Mouse (Mus musculus): ENCODE results near the gene Slc16a8. TPM values are rescaled to one million over a fixed set of nuclear protein-coding genes. Genes with fewer than 3 reads are reported as not detected.

The Slc16a8 gene
- polyA plus RNA-seq, 1 experiment from 2014 or later, result 0.60 TPM

DNA sequence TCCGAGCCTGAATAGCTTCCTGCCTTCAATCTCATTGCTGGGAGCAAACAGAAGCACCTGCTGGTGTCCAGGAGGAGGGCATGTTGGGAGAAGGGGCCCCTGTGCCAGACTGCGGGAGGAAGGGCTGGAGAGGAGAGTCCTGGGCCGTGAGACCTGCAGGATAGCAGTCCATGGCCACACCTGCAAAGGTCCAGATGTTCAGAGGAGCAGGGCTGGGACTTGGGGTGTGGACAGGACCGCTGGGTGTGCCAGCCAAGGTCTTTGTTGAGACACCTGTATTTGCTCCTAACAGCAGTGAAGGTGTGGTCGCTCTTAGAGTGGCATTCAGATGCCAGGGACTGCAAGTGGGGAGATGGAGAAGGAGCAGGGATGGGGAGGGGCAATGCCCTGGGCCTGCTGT, 27.9 kb upstream of the Slc16a8 start:
- Histone ChIP-seq H3K27me3 (no peaks in the 10 kb centered on the region), H3K4me1 (replicated peaks) (peaks cover 10% of the 10 kb centered on the region), H3K4me3 (no peak overlapping the region), H3K4me2 (no peak overlapping the region), H3K27ac (no peak overlapping the region), H3K36me3 (no peaks in the 10 kb centered on the region), H3K9ac (no peak overlapping the region), H3K9me3 (replicated peaks) (no peaks in the 10 kb centered on the region)
- WGBS, result 77% methylated on average over 5 of the region's 5 CpGs
- ATAC-seq (replicated peaks; ENCODE audit: insufficient number of reproducible peaks, insufficient read depth, low FRiP score, low read depth), result no peak

DNA sequence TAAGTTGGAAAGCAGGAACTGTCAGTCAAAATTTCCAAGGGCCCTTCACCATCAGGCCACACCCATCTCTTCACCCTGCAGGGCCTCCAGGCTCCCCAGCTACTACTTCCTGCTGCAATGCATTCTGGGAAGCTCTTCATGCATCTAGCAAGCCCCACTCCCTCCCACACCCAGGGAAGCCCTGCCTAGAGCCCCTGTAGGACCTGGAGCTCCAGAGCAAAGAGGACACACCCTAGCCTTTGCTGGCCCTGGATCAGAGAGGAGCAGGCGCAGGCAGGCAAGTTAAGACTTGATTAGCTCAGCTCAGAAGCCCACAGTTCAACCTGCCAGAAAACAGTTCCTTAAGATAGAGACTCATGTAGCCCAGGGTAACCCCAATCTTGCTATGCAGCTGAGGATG, 26.8 kb upstream of the Slc16a8 start:
- no peak overlapping the region for H3K27ac ChIP-seq
- ATAC-seq (replicated peaks; ENCODE audit: insufficient number of reproducible peaks, insufficient read depth, low FRiP score, low read depth), result no peak
- no peak overlapping the region for H3K9ac ChIP-seq
- H3K9me3 ChIP-seq (replicated peaks), result no peaks in the 10 kb centered on the region
- no peak overlapping the region for H3K4me2 ChIP-seq
- no peak overlapping the region for H3K4me3 ChIP-seq
- H3K27me3 ChIP-seq, result no peaks in the 10 kb centered on the region
- no peaks in the 10 kb centered on the region for H3K36me3 ChIP-seq
- 70% methylated on average over 1 of the region's 1 CpGs for WGBS
- peaks cover 10% of the 10 kb centered on the region for H3K4me1 ChIP-seq (replicated peaks)

DNA sequence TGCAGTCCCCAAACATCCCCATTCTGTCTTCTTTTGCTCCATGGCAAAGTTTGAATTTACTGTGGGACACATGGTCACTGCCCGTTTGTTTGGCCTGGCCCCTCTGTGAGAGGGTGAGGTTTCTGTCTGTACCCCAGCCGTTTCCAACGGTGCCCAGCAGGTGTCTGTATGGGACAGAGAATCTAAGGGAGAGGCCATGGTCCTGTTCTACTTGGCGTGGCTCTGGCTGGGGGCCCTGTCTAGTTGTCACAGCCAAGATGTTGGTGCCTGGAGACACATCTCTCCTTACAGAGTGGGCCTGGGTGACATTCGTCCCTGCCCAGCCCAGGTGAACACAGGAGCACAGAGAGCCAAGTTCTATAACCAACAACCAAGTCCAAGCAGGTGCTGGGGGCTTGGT, 26.3 kb upstream of the Slc16a8 start:
- no peaks in the 10 kb centered on the region for H3K36me3 ChIP-seq
- no peak overlapping the region for H3K4me2 ChIP-seq
- H3K4me1 ChIP-seq (replicated peaks), result peaks cover 10% of the 10 kb centered on the region
- WGBS, result 36% methylated on average over 5 of the region's 5 CpGs
- no peak overlapping the region for H3K27ac ChIP-seq
- no peaks in the 10 kb centered on the region for H3K27me3 ChIP-seq
- H3K9me3 ChIP-seq (replicated peaks), result no peaks in the 10 kb centered on the region
- ATAC-seq (replicated peaks; ENCODE audit: insufficient number of reproducible peaks, insufficient read depth, low FRiP score, low read depth), result peak; percentile 28; the same call in 1 of the 2 replicates
- H3K9ac ChIP-seq, result no peak overlapping the region
- H3K4me3 ChIP-seq, result no peak overlapping the region

DNA sequence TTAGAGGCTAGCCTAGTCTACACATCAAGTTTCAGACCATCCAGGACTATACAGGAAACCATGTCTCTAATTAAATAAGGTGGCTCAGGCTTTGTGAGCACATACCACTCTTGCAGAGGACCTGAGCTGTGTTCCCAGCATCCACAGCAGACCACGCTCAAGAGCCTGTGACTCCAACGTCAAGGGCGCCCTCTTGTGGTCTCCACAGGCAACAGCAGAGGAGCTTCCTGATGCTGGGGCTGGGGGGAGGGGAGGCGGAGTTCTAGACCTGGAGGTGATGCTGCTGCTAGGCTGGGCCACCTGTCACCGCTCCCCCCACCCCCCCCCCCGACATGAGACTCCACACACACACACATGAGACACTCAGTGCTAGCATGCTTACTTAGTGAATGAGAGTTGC, 25.6 kb upstream of the Slc16a8 start:
- Histone ChIP-seq H3K9me3 (replicated peaks) (no peaks in the 10 kb centered on the region), H3K27me3 (no peaks in the 10 kb centered on the region), H3K9ac (no peak overlapping the region), H3K4me3 (no peak overlapping the region), H3K4me2 (no peak overlapping the region), H3K27ac (no peak overlapping the region), H3K36me3 (no peaks in the 10 kb centered on the region), H3K4me1 (replicated peaks) (peaks cover 10% of the 10 kb centered on the region)
- 32% methylated on average over 6 of the region's 6 CpGs for WGBS
- ATAC-seq (replicated peaks; ENCODE audit: insufficient number of reproducible peaks, insufficient read depth, low FRiP score, low read depth), result no peak

DNA sequence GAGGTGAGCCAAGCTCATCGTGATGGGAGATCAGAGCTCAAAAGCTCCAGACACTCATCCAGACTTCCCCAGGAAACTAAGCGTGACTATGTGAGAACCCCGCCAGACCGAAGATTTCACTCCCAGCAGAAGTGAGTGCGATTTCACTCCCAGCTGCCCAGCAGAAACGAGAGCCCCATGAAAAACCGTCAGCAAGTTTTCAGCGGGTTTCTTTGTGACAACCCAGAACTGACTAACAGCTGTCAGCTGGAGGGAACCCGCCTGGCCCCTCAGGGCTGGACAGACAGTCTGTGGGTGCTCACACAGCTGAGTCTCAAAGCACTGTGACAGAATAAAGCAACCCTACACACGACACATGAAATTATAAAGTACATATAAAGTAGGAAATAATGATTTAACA, 23.2 kb upstream of the Slc16a8 start:
- H3K4me2 ChIP-seq, result no peak overlapping the region
- H3K4me3 ChIP-seq, result no peak overlapping the region
- peaks cover 10% of the 10 kb centered on the region for H3K4me1 ChIP-seq (replicated peaks)
- 61% methylated on average over 10 of the region's 10 CpGs for WGBS
- H3K27me3 ChIP-seq, result no peaks in the 10 kb centered on the region
- H3K9ac ChIP-seq, result no peak overlapping the region
- no peaks in the 10 kb centered on the region for H3K9me3 ChIP-seq (replicated peaks)
- H3K27ac ChIP-seq, result no peak overlapping the region
- no peaks in the 10 kb centered on the region for H3K36me3 ChIP-seq
- no peak for ATAC-seq (replicated peaks; ENCODE audit: insufficient number of reproducible peaks, insufficient read depth, low FRiP score, low read depth)

DNA sequence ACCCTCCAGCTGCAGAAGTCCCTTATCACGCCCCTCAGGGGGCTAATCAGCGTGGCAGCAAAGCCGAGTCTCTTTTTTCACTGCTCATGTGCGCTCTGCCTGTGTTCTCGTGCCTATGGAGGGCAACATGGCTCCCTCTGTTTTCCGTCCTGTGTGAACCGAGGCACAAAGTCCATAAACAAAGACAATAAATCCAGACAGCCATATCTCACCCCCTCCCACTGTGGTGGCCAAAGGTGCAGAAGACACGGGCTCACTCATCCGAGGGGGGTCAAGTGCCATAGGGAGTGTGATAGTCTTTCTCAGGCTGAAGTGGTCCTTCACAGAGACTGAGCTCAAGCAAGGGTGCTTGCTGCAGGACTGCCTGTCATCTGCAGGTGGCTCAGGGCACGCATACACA, 18.5 kb upstream of the Slc16a8 start:
- WGBS, result 58% methylated on average over 10 of the region's 10 CpGs
- Histone ChIP-seq H3K9ac (no peak overlapping the region), H3K4me3 (no peak overlapping the region), H3K27me3 (peaks cover 5% of the 10 kb centered on the region; the same call in 1 of the 2 replicates), H3K9me3 (replicated peaks) (no peaks in the 10 kb centered on the region), H3K4me1 (replicated peaks) (peaks cover 13% of the 10 kb centered on the region), H3K4me2 (no peak overlapping the region), H3K27ac (no peak overlapping the region), H3K36me3 (no peaks in the 10 kb centered on the region)
- ATAC-seq (replicated peaks; ENCODE audit: insufficient number of reproducible peaks, insufficient read depth, low FRiP score, low read depth), result no peak

DNA sequence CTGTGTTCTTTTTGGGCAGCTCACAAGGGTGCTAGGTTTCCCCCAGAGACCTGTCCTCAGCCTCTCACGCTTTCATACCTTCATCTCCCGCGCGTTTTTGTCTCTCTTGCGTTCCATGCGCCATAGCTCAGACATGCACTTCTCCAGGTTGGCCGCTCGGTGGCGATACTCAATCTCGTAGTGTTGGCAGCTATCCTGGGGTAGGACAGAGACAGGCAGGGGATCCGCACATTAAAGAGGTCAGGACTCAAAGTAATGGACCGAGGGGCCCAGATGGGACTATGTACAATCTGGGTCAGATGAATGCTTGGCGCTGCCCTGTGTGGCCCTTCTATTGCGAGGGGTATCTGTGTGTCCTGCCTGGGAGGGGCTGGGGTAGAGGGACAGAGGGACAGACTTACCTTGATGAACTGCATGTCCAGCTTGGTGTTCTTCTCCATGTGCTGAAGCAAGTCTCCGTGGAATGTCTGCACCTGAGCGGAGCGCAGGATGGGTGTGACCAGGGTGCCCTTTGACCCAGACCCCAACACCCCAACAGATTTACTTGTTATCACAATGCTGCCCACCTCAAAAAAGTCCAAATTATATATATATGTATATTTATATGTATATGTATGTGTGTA, 16.7 kb upstream of the Slc16a8 start:
- H3K4me1 ChIP-seq (replicated peaks), result peaks cover 13% of the 10 kb centered on the region
- no peak; the same call in 1 of the 2 replicates for ATAC-seq (replicated peaks; ENCODE audit: insufficient number of reproducible peaks, insufficient read depth, low FRiP score, low read depth)
- H3K9ac ChIP-seq, result no peak overlapping the region
- H3K4me3 ChIP-seq, result peak overlapping the region; percentile 48
- H3K9me3 ChIP-seq (replicated peaks), result no peaks in the 10 kb centered on the region
- peaks cover 8% of the 10 kb centered on the region for H3K27me3 ChIP-seq
- H3K27ac ChIP-seq, result no peak overlapping the region
- WGBS, result 16% methylated on average over 17 of the region's 17 CpGs
- no peaks in the 10 kb centered on the region for H3K36me3 ChIP-seq
- peak overlapping the region; percentile 93 for H3K4me2 ChIP-seq

DNA sequence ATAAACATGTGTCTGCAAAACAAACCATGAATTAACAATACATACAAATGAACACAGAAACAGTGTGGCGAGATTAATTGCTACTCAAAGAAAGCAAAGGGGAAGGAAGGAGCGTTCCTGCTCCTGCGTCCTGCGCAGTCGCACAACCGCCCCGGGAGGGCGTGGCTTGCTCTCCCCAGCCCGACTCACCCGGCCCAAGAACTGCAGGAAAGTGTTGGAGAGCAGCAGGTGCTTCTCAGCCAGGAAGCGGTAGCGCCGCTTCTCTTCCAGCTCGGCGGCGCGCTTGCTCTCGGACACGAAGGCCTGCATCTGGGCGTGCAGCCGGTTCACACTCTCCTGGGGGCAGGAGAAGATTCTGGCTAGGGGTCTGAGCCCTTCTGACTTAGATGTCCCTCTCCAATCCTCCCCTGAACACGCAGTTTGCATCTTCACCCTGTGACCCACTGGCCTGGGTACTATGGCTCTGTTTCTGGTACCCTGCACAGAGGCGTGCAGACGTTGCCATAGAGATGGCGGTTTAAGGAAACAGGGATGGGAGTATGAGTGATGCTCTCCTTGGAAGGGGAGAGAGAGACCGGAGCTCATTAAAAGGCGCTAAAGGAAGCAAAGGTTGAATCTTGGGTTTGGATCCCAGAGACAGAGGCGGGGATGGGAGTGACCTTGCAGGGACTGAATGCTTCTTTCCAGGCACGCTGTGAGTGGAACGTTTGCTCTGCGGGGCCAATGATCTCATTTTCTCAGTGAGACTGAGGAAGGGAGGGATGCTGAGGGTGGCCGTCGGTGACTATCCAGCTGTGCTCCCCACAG, 16.0 kb upstream of the Slc16a8 start:
- 3% methylated on average over 33 of the region's 33 CpGs for WGBS
- peak overlapping the region; percentile 48 for H3K4me3 ChIP-seq
- H3K9ac ChIP-seq, result peak overlapping the region; percentile 55
- H3K36me3 ChIP-seq, result no peaks in the 10 kb centered on the region
- ATAC-seq (replicated peaks; ENCODE audit: insufficient number of reproducible peaks, insufficient read depth, low FRiP score, low read depth), result peak; percentile 61; the same call in 1 of the 2 replicates
- peak overlapping the region; percentile 93 for H3K4me2 ChIP-seq
- no peaks in the 10 kb centered on the region for H3K9me3 ChIP-seq (replicated peaks)
- peaks cover 8% of the 10 kb centered on the region for H3K27me3 ChIP-seq
- peaks cover 13% of the 10 kb centered on the region for H3K4me1 ChIP-seq (replicated peaks)
- H3K27ac ChIP-seq, result peak overlapping the region; percentile 71

DNA sequence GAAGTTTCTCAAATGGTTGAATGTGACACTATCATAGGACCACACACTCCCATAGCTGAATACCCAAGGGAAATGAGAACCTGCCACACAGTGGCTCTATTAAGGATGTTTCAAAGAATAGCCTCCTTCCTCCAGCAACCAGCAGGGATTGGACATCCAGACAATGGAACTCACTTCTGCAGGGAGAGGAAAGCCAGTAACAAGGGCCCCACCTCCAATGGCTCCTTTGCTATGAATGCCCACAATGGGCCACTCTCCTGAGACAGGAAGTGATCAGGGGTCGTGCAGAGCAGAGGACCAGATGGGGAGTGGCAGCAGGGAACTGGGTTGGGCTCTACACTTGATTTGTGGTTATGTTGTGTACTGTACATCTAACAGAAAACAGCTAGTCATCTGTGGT, 14.0 kb upstream of the Slc16a8 start:
- Histone ChIP-seq H3K9ac (no peak overlapping the region), H3K4me2 (no peak overlapping the region), H3K9me3 (replicated peaks) (no peaks in the 10 kb centered on the region), H3K4me1 (replicated peaks) (peaks cover 13% of the 10 kb centered on the region), H3K27ac (no peak overlapping the region), H3K36me3 (no peaks in the 10 kb centered on the region), H3K27me3 (peaks cover 12% of the 10 kb centered on the region), H3K4me3 (no peak overlapping the region)
- no peak for ATAC-seq (replicated peaks; ENCODE audit: insufficient number of reproducible peaks, insufficient read depth, low FRiP score, low read depth)
- WGBS, result 13% methylated on average over 1 of the region's 1 CpGs

DNA sequence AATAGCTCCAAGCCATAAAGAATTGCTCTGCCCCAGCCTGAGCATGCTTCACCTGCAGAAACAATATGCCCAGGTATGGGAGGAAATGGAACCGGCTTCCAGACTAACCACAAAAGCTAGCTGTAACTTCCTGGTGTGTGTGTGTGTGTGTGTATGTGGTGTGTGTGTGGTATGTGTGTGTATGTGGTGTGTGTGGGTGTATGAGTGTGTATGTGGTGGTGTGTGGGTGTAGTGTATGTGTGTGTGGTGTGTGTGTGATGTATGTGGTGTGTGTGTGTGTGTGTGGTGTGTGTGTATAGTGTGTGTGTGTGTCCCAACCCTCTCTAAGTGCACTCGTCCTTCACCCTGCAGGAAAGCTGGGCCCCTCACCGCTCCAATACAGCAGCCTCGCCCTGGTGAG, 10.8 kb upstream of the Slc16a8 start:
- Histone ChIP-seq H3K27ac (no peak overlapping the region), H3K27me3 (peaks cover 36% of the 10 kb centered on the region), H3K4me3 (no peak overlapping the region), H3K9ac (no peak overlapping the region), H3K9me3 (replicated peaks) (no peaks in the 10 kb centered on the region), H3K4me1 (replicated peaks) (peaks cover 25% of the 10 kb centered on the region), H3K4me2 (no peak overlapping the region), H3K36me3 (no peaks in the 10 kb centered on the region)
- ATAC-seq (replicated peaks; ENCODE audit: insufficient number of reproducible peaks, insufficient read depth, low FRiP score, low read depth), result no peak
- 72% methylated on average over 4 of the region's 4 CpGs for WGBS

DNA sequence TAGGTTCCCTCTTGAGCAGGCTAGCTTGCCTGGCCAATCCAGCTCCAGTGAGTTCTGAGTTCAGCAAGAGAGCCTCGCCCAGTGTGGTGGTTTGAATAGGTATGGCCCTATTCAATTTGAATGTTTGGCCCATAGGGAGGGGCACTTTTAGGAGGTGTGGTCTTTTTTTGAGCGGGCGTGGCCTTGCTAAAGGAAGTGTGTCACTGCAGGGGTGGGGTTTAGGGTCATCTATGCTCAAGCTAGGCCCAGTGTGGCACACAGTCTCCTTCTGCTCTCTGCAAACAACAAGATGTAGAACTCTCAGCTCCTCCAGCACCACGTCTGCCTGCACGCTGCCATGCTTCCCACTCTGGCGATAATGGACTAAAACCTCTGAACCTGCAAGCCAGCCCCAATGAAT, 9.2 kb upstream of the Slc16a8 start:
- Histone ChIP-seq H3K27ac (no peak overlapping the region), H3K27me3 (peaks cover 44% of the 10 kb centered on the region), H3K9me3 (replicated peaks) (no peaks in the 10 kb centered on the region), H3K4me1 (replicated peaks) (peaks cover 21% of the 10 kb centered on the region), H3K4me2 (no peak overlapping the region), H3K36me3 (no peaks in the 10 kb centered on the region), H3K4me3 (no peak overlapping the region), H3K9ac (no peak overlapping the region)
- 90% methylated on average over 6 of the region's 6 CpGs for WGBS
- ATAC-seq (replicated peaks; ENCODE audit: insufficient number of reproducible peaks, insufficient read depth, low FRiP score, low read depth), result no peak

Data from heart, embryonic 15.5 days (tissue).